Mouse (Mus musculus) inflammation-experienced regulatory T-cells (primary cell): ENCODE measurements around the gene Pla2g7. TPM values are rescaled to one million over a fixed set of nuclear protein-coding genes. Genes with fewer than 3 reads are reported as not detected.

Experiments
- polyA plus RNA-seq, 2 experiments: library from polyadenylated mRNA; unstranded; fragments of 100-300 nt; shearing (Covaris generic); gene quantifications; one replicate each; pipeline ENCODE4 v1.2.1; 2017

Gene Pla2g7
- polyA plus RNA-seq, result 1 to 10 TPM; 3.7 to 4.7 TPM

DNA sequence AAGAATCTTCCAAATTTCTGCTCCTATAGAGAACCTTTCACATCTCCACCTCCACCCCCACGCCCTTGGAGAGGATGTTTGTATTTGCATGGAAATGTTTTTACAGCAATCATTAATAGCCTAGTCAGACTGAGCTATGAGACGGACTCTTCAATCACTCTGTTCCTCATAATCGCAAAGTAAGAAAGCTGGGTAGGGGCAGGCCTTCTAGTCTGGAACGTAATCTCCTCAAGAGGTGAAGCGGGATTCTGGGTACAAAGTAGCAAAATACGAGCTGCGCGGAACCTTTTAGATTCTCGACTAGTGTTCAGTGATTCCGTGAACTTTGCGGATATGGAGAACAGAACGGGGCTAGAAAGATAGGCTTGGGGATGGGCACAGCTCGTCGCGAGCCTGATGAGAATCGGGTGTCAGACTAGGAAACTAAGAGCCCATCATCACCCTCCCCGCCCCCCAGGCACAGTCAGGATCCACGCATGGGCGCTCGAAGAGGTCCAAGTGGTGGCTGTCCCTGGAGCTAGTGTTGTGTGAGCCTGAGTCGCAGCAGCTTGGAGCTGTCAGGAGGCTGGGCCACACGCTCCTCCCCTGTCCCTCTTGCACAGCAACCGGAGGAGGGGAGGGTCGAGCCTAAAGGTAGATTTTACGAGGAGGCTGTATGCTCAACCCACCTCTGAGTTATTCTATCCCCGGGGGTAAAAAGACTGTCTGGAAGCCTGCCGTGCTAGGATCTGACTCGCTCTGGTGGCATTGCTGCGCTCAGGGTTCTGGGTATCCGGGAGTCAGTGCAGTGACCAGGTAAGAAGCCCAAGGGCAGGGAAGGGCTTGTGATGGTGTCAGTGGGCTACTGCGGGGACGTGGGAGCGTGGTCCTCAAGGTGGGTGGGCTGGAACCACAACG, at the start of gene Pla2g7:
Pla2g7 (plus strand) TSS at position 107 of the 897 bp plus-strand sequence.

GRCm38 (mm10) chr17:43543539-43543938, 24.4 kb upstream of the Pla2g7 start, which contains the start of gene Ankrd66:
Gene Ankrd66 (minus strand): TSS chr17:43543639.

GRCm38 (mm10) chr17:43629496-43630426, 61.9 kb downstream of the Pla2g7 start, which contains the start of gene Tdrd6:
Gene Tdrd6 (minus strand): TSS chr17:43630299.

Other genes starting within 250 kb of the Pla2g7 start
- gene Adgrf5, start 207.6 kb upstream of the Pla2g7 start, polyA plus RNA-seq, result under 1 TPM; 0.37 to 0.65 TPM
- under 1 TPM in 1 of 2 experiments, not detected in 1; 0.12 TPM for gene Mep1a, start 65.3 kb upstream of the Pla2g7 start, polyA plus RNA-seq
- gene Ankrd66, start 24.5 kb upstream of the Pla2g7 start, polyA plus RNA-seq, result not detected
- not detected for gene Tdrd6, start 62.2 kb downstream of the Pla2g7 start, polyA plus RNA-seq
- gene Slc25a27, start 99.1 kb downstream of the Pla2g7 start, polyA plus RNA-seq, result 10 to 100 TPM in 1 of 2 experiments, 1 to 10 TPM in 1; 4.7 to 12.6 TPM
- gene Cyp39a1, start 99.3 kb downstream of the Pla2g7 start, polyA plus RNA-seq, result 1 to 10 TPM; 1.1 to 1.5 TPM
- gene Rcan2, start 233.3 kb downstream of the Pla2g7 start, polyA plus RNA-seq, result under 1 TPM in 1 of 2 experiments, not detected in 1; 0.21 TPM